Mouse (Mus musculus) lung, adult 2 months (tissue): Measurements from ENCODE around the gene Tead1.

Experiments used
- CTCF ChIP-seq: fragments of 200-500 bp; IDR thresholded peaks from 2 replicates; pipeline ENCODE4 v1.5.1; 2011; ENCODE audit warnings: mild to moderate bottlenecking, low read length, control low read depth; ENCODE audit not compliant: insufficient read depth
- POLR2A ChIP-seq: fragments of 200-500 bp; IDR thresholded peaks from 2 replicates; pipeline ENCODE4 v1.6.1; 2011; ENCODE audit warnings: low read depth, mild to moderate bottlenecking, control low read depth, low read length, borderline replicate concordance; ENCODE audit errors: extremely low read depth

DNA sequence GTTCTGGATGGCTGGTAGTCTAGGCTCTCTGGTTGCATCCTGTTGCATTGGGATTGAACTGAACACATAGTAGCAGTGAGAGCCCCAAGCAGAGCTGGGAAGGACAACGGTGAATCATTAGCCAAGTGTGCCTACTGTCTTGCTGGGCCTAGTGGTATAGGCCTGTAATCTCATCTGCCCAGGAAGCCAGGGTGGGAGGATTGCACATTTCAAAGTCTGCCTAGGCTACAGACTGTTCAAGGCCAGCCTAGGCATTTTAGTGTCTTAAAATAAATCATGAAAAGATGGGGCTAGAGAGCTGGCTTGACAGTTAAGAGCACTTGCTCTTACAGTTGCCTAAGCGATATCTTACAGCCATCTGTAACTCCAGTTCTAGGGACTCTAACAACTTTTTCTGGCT is 217.2 kb downstream of the Tead1 start:
- TF ChIP-seq CTCF (no peak), POLR2A (no peak)
